Mouse (Mus musculus) ES-E14 (cell line): ENCODE measurements around the gene Rph3a. TPM values are rescaled to one million over a fixed set of nuclear protein-coding genes. Genes with fewer than 3 reads are reported as not detected.
"Not testable (repeated sequence)": the region's sequence is repeated elsewhere in the genome, so short reads cannot be mapped to it uniquely, and the experiment has no call there.

Source experiments
- DNase-seq: peaks from one replicate; pipeline ENCODE4 v3.0.0-alpha.2; 2013; ENCODE audit warnings: low read depth, low spot score
- H3K27ac ChIP-seq: 2 replicates; pipeline ENCODE4 v1.5.1; 2012; ENCODE audit warnings: low read depth, mild to moderate bottlenecking, low read length, moderate library complexity, mixed read lengths; ENCODE audit not compliant: poor library complexity, insufficient read depth, severe bottlenecking
- H3K36me3 ChIP-seq: 2 replicates; pipeline ENCODE4 v1.6.1; 2012; ENCODE audit warnings: mild to moderate bottlenecking, low read length, moderate library complexity, mixed read lengths; ENCODE audit not compliant: control insufficient read depth, poor library complexity, insufficient read depth, severe bottlenecking
- H3K4me1 ChIP-seq, 2 experiments: fragments of 150-350 bp in 1 of 2; sonication (generic) in 1 of 2; 2 replicates each; pipeline ENCODE4 v1.6.1; 2012; ENCODE audit warnings: low read length in 2 of 2, mild to moderate bottlenecking in 1 of 2, mixed read lengths in 1 of 2; ENCODE audit not compliant: control insufficient read depth in 2 of 2, insufficient read depth in 2 of 2, poor library complexity in 1 of 2
- H3K4me3 ChIP-seq, 2 experiments: fragments of 150-350 bp in 1 of 2; sonication (generic) in 1 of 2; 2 replicates each; pipeline ENCODE4 v1.5.1; 2012; ENCODE audit warnings: low read length in 2 of 2, low read depth in 1 of 2, mild to moderate bottlenecking in 1 of 2, mixed read lengths in 1 of 2; ENCODE audit not compliant: insufficient read depth in 1 of 2, poor library complexity in 1 of 2, severe bottlenecking in 1 of 2
- H3K9ac ChIP-seq: 2 replicates; pipeline ENCODE4 v1.6.1; 2012; ENCODE audit warnings: low read depth, mild to moderate bottlenecking, low read length, mixed read lengths; ENCODE audit not compliant: poor library complexity, insufficient read depth, severe bottlenecking
- H3K9me3 ChIP-seq: fragments of 150-350 bp; sonication (generic); 2 replicates; pipeline ENCODE4 v1.6.1; 2012; ENCODE audit warnings: low read depth, mild to moderate bottlenecking, low read length; ENCODE audit not compliant: control insufficient read depth, insufficient read depth
- CHD2 ChIP-seq: IDR thresholded peaks from 2 replicates; pipeline ENCODE4 v1.6.1; 2014; ENCODE audit warnings: mild to moderate bottlenecking, low read depth, low read length, inconsistent platforms
- HCFC1 ChIP-seq: IDR thresholded peaks from 2 replicates; pipeline ENCODE4 v1.6.1; 2012; ENCODE audit warnings: low read length, inconsistent platforms, borderline replicate concordance; ENCODE audit not compliant: insufficient read depth
- MAFK ChIP-seq: IDR thresholded peaks from 2 replicates; pipeline ENCODE4 v1.6.1; 2014; ENCODE audit warnings: mild to moderate bottlenecking, low read depth, low read length, inconsistent platforms; ENCODE audit not compliant: insufficient read depth
- ZC3H11A ChIP-seq: IDR thresholded peaks from 2 replicates; pipeline ENCODE4 v1.6.1; 2012; ENCODE audit warnings: low read depth, mild to moderate bottlenecking, inconsistent platforms, low read length, borderline replicate concordance
- ZNF384 ChIP-seq: IDR thresholded peaks from 2 replicates; pipeline ENCODE4 v1.6.1; 2012; ENCODE audit warnings: low read depth, low read length, inconsistent platforms
- in situ Hi-C, 2 experiments: fragments of 600-800 bp; cut with MboI; formaldehyde crosslinking; loops; one replicate each; pipeline ENCODE4 v1.15.1; 2025; ENCODE audit warnings: low sequenced_read_pairs in 2 of 2, inconsistent platforms in 1 of 2; ENCODE audit not compliant: unreplicated experiment in 2 of 2
- total RNA-seq: library from RNA; depleted of rRNA; stranded (reverse); fragments of 300-350 nt; gene quantifications from 2 replicates; pipeline ENCODE4 v1.2.3, GENCODE M21; 2012

Rph3a gene
- total RNA-seq, 1 experiment: 0.09 TPM

DNA sequence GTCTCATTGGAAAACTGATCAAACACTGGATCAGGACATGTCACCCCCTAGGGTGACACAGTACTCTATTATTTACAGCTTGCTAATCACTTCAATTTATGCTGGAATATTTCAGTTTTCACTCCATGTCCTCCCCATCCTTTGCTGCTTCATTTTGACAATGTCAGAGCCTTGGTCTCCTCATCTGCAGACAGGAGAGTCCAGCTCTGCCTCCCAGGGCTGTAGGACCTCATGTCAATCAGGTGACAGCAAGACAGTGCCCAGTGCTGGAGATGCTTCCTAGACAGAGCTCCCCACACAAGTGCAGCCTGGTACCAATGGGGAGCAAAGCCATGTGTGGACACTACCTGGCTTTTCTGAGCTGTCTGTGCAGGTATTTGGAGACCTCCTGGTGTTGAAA lies 111.2 kb downstream of the Rph3a start:
- DNase-seq: no peak

DNA sequence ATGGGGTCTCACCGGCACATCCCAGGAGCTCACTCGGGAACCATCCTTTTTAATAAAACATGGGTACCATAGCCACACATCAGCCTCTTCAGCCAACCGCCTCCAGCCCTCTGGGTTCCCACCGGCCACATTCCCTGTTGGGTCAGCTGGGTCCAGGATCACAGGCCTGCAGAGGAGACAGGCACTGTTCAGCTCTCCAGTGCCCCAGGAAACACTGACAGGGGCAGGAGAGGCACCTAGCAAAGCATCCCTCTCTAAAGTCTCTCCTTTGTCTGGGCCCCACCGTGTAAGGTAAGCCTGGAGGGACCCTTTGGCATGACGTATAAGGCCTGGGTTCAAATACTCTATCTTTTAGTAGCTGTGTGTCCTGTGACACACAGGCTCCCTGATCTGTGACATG lies 111.6 kb downstream of the Rph3a start:
- no peak overlapping the region for H3K27ac ChIP-seq
- no peak overlapping the region for H3K4me3 ChIP-seq
- DNase-seq: no peak
- no peak overlapping the region for H3K9ac ChIP-seq
- in situ Hi-C loops: no loop called here
- H3K4me1 ChIP-seq: peaks cover 0 to 5% of the 10 kb centered on the region in 2 experiments; a peak in 2 of 4 replicates
- H3K9me3 ChIP-seq: no peaks in the 10 kb centered on the region
- TF ChIP-seq HCFC1 (no peak), MAFK (no peak)
- peaks cover 4% of the 10 kb centered on the region for H3K36me3 ChIP-seq

More for the DNA sequence above, 111.2 kb downstream of the Rph3a start:
- in situ Hi-C loops: no loop called here
- Histone ChIP-seq H3K4me1 (peaks cover 0 to 5% of the 10 kb centered on the region in 2 experiments; a peak in 2 of 4 replicates), H3K27ac (no peak overlapping the region), H3K36me3 (peaks cover 4% of the 10 kb centered on the region), H3K9me3 (no peaks in the 10 kb centered on the region), H3K9ac (no peak overlapping the region), H3K4me3 (no peak overlapping the region)
- TF ChIP-seq ZC3H11A (no peak), ZNF384 (no peak), CHD2 (no peak), HCFC1 (no peak), MAFK (no peak)

DNA sequence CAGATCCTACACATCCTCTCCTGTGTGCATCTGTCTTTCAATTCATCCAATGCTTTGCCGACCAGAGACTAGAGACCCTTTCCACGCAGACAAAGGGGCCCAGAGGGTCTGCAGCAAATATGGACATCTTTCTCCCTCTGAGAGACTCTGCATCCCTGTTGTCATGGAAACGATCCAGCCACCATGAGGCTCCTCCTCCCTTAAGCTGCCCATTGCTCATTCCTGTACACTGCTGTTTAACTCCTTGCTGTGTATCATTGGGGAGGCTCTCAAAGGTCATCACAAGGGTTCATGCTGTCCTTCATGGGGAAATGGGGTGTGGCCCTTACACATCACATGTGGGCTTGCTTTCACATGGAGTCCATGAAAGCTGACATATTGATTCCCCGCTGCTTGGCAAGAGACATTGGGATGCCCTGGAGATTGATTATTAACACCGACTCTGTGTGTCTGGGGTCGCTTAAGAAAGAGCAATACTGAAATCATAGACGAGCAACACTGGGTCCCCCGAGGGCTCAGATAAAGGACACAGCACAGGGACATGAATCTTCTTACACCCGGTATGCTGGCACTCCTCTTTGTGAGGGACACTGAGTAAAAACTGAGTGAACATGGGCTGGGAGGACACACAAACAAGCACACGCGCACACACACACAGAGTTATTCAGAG lies 114.5 kb downstream of the Rph3a start:
- Histone ChIP-seq H3K27ac (peak overlapping the region; percentile 84), H3K36me3 (peaks cover 8% of the 10 kb centered on the region), H3K9me3 (no peaks in the 10 kb centered on the region), H3K4me3 (no peak overlapping the region), H3K9ac (peak overlapping the region; percentile 18; the same call in 1 of the 2 replicates), H3K4me1 (peaks cover 0 to 5% of the 10 kb centered on the region in 2 experiments; a peak in 2 of 4 replicates)
- in situ Hi-C loops: no loop called here
- TF ChIP-seq HCFC1 (no peak), ZC3H11A (no peak), ZNF384 (no peak), CHD2 (no peak), MAFK (no peak)
- DNase-seq: no peak

DNA sequence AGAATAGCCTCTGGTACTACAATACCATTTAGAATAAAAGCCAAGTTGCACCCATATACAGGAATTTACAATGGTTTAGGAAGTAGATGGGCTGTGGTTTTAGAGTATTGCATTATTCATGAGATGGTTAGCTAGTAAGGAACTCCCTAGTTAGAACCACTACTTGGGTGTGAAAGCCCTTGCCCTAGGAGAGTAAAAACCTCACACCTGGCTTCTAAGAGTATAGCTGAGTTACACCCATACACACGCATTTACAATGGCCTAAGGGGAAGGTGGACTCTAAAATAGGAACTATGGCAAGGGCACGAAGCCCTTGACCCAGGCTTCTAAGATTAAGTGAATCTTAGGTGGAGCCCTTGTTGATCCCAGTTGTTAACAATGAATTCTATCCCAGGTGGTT lies 115.2 kb downstream of the Rph3a start:
- peak overlapping the region; percentile 86; the same call in 1 of the 2 replicates for H3K27ac ChIP-seq
- H3K36me3 ChIP-seq, in situ Hi-C loops, H3K4me1 ChIP-seq, H3K9me3 ChIP-seq, DNase-seq, H3K4me3 ChIP-seq, H3K9ac ChIP-seq: not testable (repeated sequence)

DNA sequence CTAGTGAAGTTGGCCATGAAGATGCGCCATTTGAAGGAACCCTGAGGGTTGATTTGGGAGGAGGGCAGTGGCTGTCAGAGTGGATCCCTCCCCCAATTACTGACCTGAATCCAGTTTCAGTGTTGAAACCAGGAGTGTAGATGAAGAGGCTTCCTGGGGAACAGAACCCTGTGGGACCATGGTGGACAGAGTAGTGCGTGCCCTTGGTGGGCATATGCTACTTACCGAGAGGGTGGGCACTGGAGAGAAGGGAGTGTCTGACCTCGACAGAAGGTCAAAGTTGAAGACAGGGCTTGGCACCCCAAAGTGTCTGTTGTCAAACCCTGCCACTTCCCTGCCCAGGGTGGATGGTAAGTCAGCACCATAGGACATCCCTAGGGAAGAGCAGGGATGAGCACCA lies 116.0 kb downstream of the Rph3a start:
- H3K9me3 ChIP-seq, H3K9ac ChIP-seq, H3K4me3 ChIP-seq, in situ Hi-C loops, H3K36me3 ChIP-seq, DNase-seq, H3K4me1 ChIP-seq: not testable (repeated sequence)
- peak overlapping the region; percentile 86 for H3K27ac ChIP-seq
